Mouse (Mus musculus) liver, embryonic 11.5 days (tissue): ENCODE results near the gene Dcaf5. TPM values are rescaled to one million over a fixed set of nuclear protein-coding genes. Genes with fewer than 3 reads are reported as not detected.

Source experiments
- ATAC-seq: fragments of 200-750 bp; cut with Nextera tagmentation; replicated peaks from 2 replicates; pipeline ENCODE4 v1.8.0; 2017; ENCODE audit warnings: moderate number of reproducible peaks, mild to moderate bottlenecking, moderate TSS enrichment, moderate library complexity; ENCODE audit not compliant: low FRiP score
- DNase-seq: peaks from one replicate; pipeline ENCODE4 v3.0.0-alpha.2; 2017; ENCODE audit warnings: low spot score
- H3K27ac ChIP-seq: fragments of 300-500 bp; sonication (generic); 2 replicates; pipeline ENCODE4 v1.5.1; 2014; ENCODE audit warnings: mild to moderate bottlenecking, low read depth, low read length, control low read depth
- H3K27me3 ChIP-seq: fragments of 300-500 bp; sonication (generic); replicated peaks from 2 replicates; pipeline ENCODE4 v1.6.1; 2014; ENCODE audit warnings: low read length, mixed read lengths; ENCODE audit not compliant: control insufficient read depth, insufficient read depth
- H3K36me3 ChIP-seq: fragments of 300-500 bp; sonication (generic); 2 replicates; pipeline ENCODE4 v1.6.1; 2014; ENCODE audit warnings: mild to moderate bottlenecking, low read length, moderate library complexity, mixed read lengths; ENCODE audit not compliant: control insufficient read depth, insufficient read depth
- H3K4me1 ChIP-seq: fragments of 300-500 bp; sonication (generic); replicated peaks from 2 replicates; pipeline ENCODE4 v1.6.1; 2014; ENCODE audit warnings: low read length, mixed read lengths; ENCODE audit not compliant: control insufficient read depth, insufficient read depth
- H3K4me2 ChIP-seq: fragments of 300-500 bp; sonication (generic); 2 replicates; pipeline ENCODE4 v1.6.1; 2014; ENCODE audit warnings: mild to moderate bottlenecking, control low read depth, moderate library complexity
- H3K4me3 ChIP-seq: fragments of 300-500 bp; sonication (generic); 2 replicates; pipeline ENCODE4 v1.5.1; 2014; ENCODE audit warnings: low read depth, low read length, control low read depth
- H3K9ac ChIP-seq: fragments of 300-500 bp; sonication (generic); 2 replicates; pipeline ENCODE4 v1.6.1; 2014; ENCODE audit warnings: low read depth, low read length, control low read depth
- H3K9me3 ChIP-seq: fragments of 300-500 bp; sonication (generic); 2 replicates; pipeline ENCODE4 v1.6.1; 2016; ENCODE audit warnings: low read length, inconsistent platforms, mixed read lengths; ENCODE audit not compliant: control insufficient read depth
- WGBS: fragments of 180-500 bp; shearing (Covaris S2); extraction: QIAGEN DNeasy Blood & Tissue Kit; methylation state at CpG from one replicate; pipeline ENCODE4 v1.1.7; 2014; 5-methylcytosine and 5-hydroxymethylcytosine counted together
- polyA plus RNA-seq: library from polyadenylated mRNA; unstranded; fragments of >200 nt; fragmentation: Nextera tagmentation; extraction: Ambion mirVana; gene quantifications from 2 replicates; pipeline ENCODE4 v1.2.1, GENCODE M21; 2014

Gene Dcaf5
- polyA plus RNA-seq, 1 experiment from 2014 or later: 5.1 TPM

DNA sequence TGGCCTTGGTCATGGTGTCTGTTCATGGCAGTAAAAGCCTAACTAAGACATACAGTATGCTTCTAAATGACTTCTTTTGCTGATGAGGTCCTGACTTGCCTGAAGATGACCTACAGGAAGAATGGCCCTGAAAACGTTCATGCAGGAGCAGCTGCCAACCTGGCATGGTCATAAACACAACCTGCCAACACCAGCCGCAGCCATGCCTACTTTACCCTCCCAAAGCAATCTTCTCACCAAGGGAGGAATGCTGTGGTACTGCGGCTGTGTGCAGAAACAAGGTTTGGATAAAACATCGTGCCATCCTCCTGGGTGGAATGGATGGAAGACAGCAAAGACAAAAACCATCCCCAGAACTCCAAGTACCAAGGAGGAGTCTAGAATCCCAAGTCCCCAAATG lies 57.0 kb downstream of the Dcaf5 start:
- Histone ChIP-seq H3K27me3 (no peaks in the 10 kb centered on the region), H3K36me3 (peaks cover 4% of the 10 kb centered on the region; the same call in 1 of the 2 replicates), H3K4me3 (no peak overlapping the region), H3K27ac (no peak overlapping the region), H3K9ac (no peak overlapping the region), H3K4me1 (peaks cover 6% of the 10 kb centered on the region), H3K9me3 (no peaks in the 10 kb centered on the region), H3K4me2 (no peak overlapping the region)
- no peak for ATAC-seq
- 76% methylated on average over 4 of the region's 4 CpGs for WGBS
- no peak for DNase-seq

DNA sequence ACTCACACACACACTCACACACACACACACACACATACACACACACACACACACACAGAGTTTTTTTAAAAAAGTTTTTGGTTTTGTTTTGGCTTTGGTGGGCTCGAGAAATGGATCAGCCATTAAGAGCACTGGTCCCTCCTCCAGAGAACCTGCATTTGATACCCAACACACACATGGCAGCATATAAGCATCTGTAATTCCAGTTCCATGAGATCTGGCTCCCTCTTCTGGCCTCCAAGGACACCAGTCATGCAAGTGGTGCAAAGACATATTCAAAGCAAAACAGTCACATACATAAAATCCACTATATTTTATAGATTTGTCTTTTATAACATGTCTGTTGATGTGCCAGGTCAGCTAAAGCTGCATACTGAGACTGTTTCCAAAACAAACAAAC lies 58.8 kb downstream of the Dcaf5 start:
- H3K4me1 ChIP-seq: peaks cover 6% of the 10 kb centered on the region
- DNase-seq: no peak
- 56% methylated on average over 1 of the region's 1 CpGs for WGBS
- H3K9ac ChIP-seq: no peak overlapping the region
- H3K9me3 ChIP-seq: no peaks in the 10 kb centered on the region
- no peak overlapping the region for H3K27ac ChIP-seq
- no peaks in the 10 kb centered on the region for H3K27me3 ChIP-seq
- H3K36me3 ChIP-seq: peaks cover 4% of the 10 kb centered on the region; the same call in 1 of the 2 replicates
- no peak for ATAC-seq
- H3K4me2 ChIP-seq: no peak overlapping the region
- no peak overlapping the region for H3K4me3 ChIP-seq

DNA sequence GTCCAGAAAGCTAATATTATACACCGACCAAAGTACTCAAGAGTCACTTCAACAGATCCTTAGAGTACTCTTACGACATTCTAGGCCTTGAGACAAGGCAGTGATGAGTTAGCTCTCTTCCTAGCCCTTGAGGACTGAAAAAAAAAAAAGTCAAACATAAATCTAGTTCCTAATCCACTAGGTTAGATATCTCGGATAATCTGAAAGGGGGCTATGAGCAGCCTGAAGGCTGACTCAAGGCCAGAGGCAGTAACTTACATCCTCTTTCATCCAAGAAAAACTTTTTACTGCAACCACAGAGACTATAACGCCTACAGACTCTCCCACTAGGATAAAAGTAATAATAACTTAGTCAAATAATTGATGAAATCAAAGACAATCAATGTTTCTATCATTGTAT lies 60.7 kb downstream of the Dcaf5 start:
- Histone ChIP-seq H3K4me1 (peaks cover 6% of the 10 kb centered on the region), H3K4me3 (no peak overlapping the region), H3K27me3 (no peaks in the 10 kb centered on the region), H3K36me3 (peaks cover 4% of the 10 kb centered on the region; the same call in 1 of the 2 replicates), H3K9me3 (no peaks in the 10 kb centered on the region), H3K4me2 (no peak overlapping the region), H3K9ac (no peak overlapping the region), H3K27ac (no peak overlapping the region)
- ATAC-seq (no peak), DNase-seq (no peak)
- 90% methylated on average over 4 of the region's 4 CpGs for WGBS

DNA sequence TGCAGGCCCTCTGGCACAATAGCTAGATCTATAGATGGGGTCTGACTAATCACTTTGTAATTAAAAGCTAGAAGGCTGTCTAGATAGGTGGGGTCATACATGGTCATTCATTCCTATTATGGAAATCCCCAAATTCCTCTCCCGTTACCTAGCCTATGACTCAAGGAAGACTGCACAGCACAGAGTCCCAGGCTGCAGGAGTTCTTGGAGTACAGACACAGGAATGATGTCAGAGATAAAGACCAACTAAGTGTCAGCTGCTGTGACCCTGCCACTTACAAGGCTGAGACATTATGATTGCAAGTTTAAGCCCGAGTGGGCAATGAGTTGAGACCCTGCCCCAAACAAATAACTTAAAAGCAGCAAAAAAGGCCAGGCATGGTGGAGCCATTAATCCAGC lies 61.7 kb downstream of the Dcaf5 start:
- no peak for DNase-seq
- H3K4me1 ChIP-seq: no peaks in the 10 kb centered on the region
- no peaks in the 10 kb centered on the region for H3K27me3 ChIP-seq
- H3K4me3 ChIP-seq: no peak overlapping the region
- 83% methylated on average over 2 of the region's 2 CpGs for WGBS
- H3K4me2 ChIP-seq: no peak overlapping the region
- H3K9ac ChIP-seq: no peak overlapping the region
- peaks cover 4% of the 10 kb centered on the region; the same call in 1 of the 2 replicates for H3K36me3 ChIP-seq
- no peaks in the 10 kb centered on the region for H3K9me3 ChIP-seq
- H3K27ac ChIP-seq: no peak overlapping the region
- no peak for ATAC-seq

DNA sequence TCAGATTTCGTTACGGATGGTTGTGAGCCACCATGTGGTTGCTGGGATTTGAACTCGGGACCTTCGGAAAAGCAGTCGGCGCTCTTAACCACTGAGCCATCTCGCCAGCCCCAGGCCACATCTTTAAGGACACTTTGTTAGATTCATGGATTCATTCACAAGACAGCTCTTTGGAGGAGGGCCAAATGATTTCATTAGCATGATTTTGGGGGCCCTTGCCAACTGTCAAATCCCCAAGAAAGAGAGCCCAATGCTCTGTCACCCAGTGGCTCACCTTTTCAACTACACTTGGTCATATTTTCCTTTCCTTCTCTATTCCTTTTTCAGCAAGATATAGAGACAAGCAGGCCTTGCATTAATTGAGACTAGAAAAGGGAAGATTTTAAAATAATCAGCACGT lies 63.5 kb downstream of the Dcaf5 start:
- H3K9me3 ChIP-seq: no peaks in the 10 kb centered on the region
- DNase-seq: no peak
- H3K4me1 ChIP-seq: no peaks in the 10 kb centered on the region
- ATAC-seq: no peak
- H3K9ac ChIP-seq: no peak overlapping the region
- WGBS: 92% methylated on average over 8 of the region's 8 CpGs
- H3K4me3 ChIP-seq: no peak overlapping the region
- no peaks in the 10 kb centered on the region for H3K27me3 ChIP-seq
- no peak overlapping the region for H3K27ac ChIP-seq
- peaks cover 4% of the 10 kb centered on the region; the same call in 1 of the 2 replicates for H3K36me3 ChIP-seq
- no peak overlapping the region for H3K4me2 ChIP-seq

GRCm38 (mm10) chr12:80367227-80367626 lies 69.2 kb downstream of the Dcaf5 start:
- peaks cover 2% of the 10 kb centered on the region; the same call in 1 of the 2 replicates for H3K36me3 ChIP-seq
- no peaks in the 10 kb centered on the region for H3K9me3 ChIP-seq
- H3K27me3 ChIP-seq: no peaks in the 10 kb centered on the region
- no peak overlapping the region for H3K4me2 ChIP-seq
- no peak overlapping the region for H3K4me3 ChIP-seq
- 78% methylated on average over 4 of the region's 4 CpGs for WGBS
- peaks cover 13% of the 10 kb centered on the region for H3K4me1 ChIP-seq
- no peak overlapping the region for H3K27ac ChIP-seq
- ATAC-seq (no peak), DNase-seq (no peak)
- no peak overlapping the region for H3K9ac ChIP-seq

- no peak overlapping the region for H3K4me2 ChIP-seq
- H3K27ac ChIP-seq: no peak overlapping the region
These were observed 70.4 kb downstream of the Dcaf5 start for GRCm38 (mm10) chr12:80366004-80366480.

DNA sequence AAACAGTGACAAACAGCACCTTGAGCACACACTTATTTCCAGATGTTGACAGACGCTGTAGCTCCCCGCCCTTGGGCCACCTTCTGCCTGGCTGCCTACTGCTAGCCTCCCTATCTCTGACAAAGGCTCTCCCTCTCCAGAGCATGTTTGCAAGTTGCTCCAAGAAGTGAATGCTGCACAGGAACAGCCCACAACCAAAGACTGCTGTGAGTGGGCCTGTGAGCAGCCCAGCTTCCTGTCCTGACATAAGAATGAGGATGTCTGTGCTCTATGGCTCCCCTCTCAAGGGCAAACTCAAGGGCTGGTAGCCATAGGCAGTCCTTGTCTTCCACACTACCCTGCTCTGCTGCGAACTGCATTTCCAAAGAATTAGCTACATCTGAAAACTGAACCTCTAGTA lies 71.1 kb downstream of the Dcaf5 start:
- Histone ChIP-seq H3K9ac (no peak overlapping the region), H3K36me3 (peaks cover 2% of the 10 kb centered on the region; the same call in 1 of the 2 replicates), H3K4me2 (no peak overlapping the region), H3K9me3 (no peaks in the 10 kb centered on the region), H3K27ac (peak overlapping the region; percentile 59; the same call in 1 of the 2 replicates), H3K4me3 (no peak overlapping the region), H3K27me3 (no peaks in the 10 kb centered on the region), H3K4me1 (peaks cover 13% of the 10 kb centered on the region)
- no peak for DNase-seq
- 81% methylated on average over 3 of the region's 3 CpGs for WGBS
- no peak for ATAC-seq

More at GRCm38 (mm10) chr12:80366004-80366480, 70.4 kb downstream of the Dcaf5 start:
- Histone ChIP-seq H3K9me3 (no peaks in the 10 kb centered on the region), H3K4me3 (no peak overlapping the region), H3K36me3 (peaks cover 2% of the 10 kb centered on the region; the same call in 1 of the 2 replicates), H3K4me1 (peaks cover 13% of the 10 kb centered on the region), H3K27me3 (no peaks in the 10 kb centered on the region), H3K9ac (no peak overlapping the region)
- DNase-seq: no peak
- WGBS: 32% methylated on average over 3 of the region's 3 CpGs
- ATAC-seq: no peak

DNA sequence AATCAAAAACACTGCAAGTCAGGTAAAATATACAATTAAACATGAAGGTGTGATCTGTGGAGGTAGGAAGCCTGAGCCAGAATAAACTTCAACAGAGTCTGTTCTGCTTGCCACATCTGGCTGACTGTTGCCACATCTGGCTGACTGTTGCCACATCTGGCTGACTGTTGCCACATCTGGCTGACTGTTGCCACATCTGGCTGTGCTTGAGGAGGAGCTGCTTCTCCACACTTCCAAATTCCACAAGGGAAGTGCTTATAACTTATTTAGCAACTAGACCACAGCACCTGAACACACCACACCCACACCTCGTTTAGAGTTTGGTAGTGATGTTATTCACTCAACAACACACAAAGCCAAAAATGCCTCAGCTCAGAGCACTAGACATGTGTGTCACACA lies 74.7 kb downstream of the Dcaf5 start:
- H3K4me1 ChIP-seq: peaks cover 11% of the 10 kb centered on the region
- no peaks in the 10 kb centered on the region for H3K9me3 ChIP-seq
- H3K4me3 ChIP-seq: no peak overlapping the region
- H3K36me3 ChIP-seq: peaks cover 2% of the 10 kb centered on the region; the same call in 1 of the 2 replicates
- ATAC-seq (no peak), DNase-seq (no peak)
- no peak overlapping the region for H3K4me2 ChIP-seq
- H3K27ac ChIP-seq: no peak overlapping the region
- H3K9ac ChIP-seq: no peak overlapping the region
- H3K27me3 ChIP-seq: no peaks in the 10 kb centered on the region
- WGBS: 89% methylated on average over 1 of the region's 1 CpGs
